ENCODE assay signal across 16 mouse cellular contexts in genomic region chr1:91577883-91578517, GRCm38 (mm10). TPM values are rescaled to one million over a fixed set of nuclear protein-coding genes. Genes with fewer than 3 reads are reported as not detected.
DNase-seq lines count a peak whose midpoint lies in the region; ATAC-seq lines count a peak whose summit lies in the region.
"Had no signal": no experiment of that assay in that cellular context is flagged by ENCODE, and none has a peak within 500 bp of the region (broad histone marks: within the 10 kb centered on the region; RNA-seq: fewer than 3 reads in every experiment).

No protein-coding gene starts in this region.

- H3K4me3 ChIP-seq in heart, embryonic 10.5 days = no peak overlapping the region
- no peak overlapping the region for H3K4me3 ChIP-seq in heart, embryonic 11.5 days (ENCODE audit: low read depth, low read length)
- H3K4me3 ChIP-seq in intestine, embryonic 16.5 days (ENCODE audit: low read length) = no peak overlapping the region
- H3K4me3 ChIP-seq: embryonic facial prominence, embryonic 13.5 days; layer of hippocampus, adult 2 months; liver, embryonic 12.5 days had no signal

- no peaks in the 10 kb centered on the region for H3K9me3 ChIP-seq in heart, embryonic 10.5 days
- H3K9me3 ChIP-seq in heart, embryonic 11.5 days (replicated peaks; ENCODE audit: control insufficient read depth, low read length) = no peaks in the 10 kb centered on the region
- no peaks in the 10 kb centered on the region for H3K9me3 ChIP-seq in intestine, embryonic 16.5 days (ENCODE audit: control insufficient read depth, low read length)
- H3K9me3 ChIP-seq: embryonic facial prominence, embryonic 13.5 days; liver, embryonic 12.5 days had no signal

- no peaks in the 10 kb centered on the region for H3K36me3 ChIP-seq in heart, embryonic 10.5 days
- H3K36me3 ChIP-seq in heart, embryonic 11.5 days (ENCODE audit: control insufficient read depth, insufficient read depth, low read length) = no peaks in the 10 kb centered on the region
- no peaks in the 10 kb centered on the region for H3K36me3 ChIP-seq in intestine, embryonic 16.5 days (ENCODE audit: control insufficient read depth, insufficient read depth, low read length)
- H3K36me3 ChIP-seq: embryonic facial prominence, embryonic 13.5 days; liver, embryonic 12.5 days had no signal

- no peak overlapping the region for H3K9ac ChIP-seq in heart, embryonic 11.5 days (ENCODE audit: low read depth, low read length)
- no peak overlapping the region for H3K9ac ChIP-seq in intestine, embryonic 16.5 days (ENCODE audit: low read depth, low read length)
- H3K9ac ChIP-seq: embryonic facial prominence, embryonic 13.5 days; hindbrain, embryonic 14.5 days; liver, embryonic 12.5 days had no signal

- 53% methylated on average over 7 of the region's 7 CpGs for WGBS in heart, embryonic 10.5 days
- 50% methylated on average over 7 of the region's 7 CpGs for WGBS in heart, embryonic 11.5 days (ENCODE audit: insufficient replicate concordance)
- 36% methylated on average over 7 of the region's 7 CpGs for WGBS in intestine, embryonic 16.5 days

- H3K4me1 ChIP-seq in heart, embryonic 10.5 days = peaks cover 32% of the 10 kb centered on the region
- peaks cover 8% of the 10 kb centered on the region; the same call in 1 of the 2 replicates for H3K4me1 ChIP-seq in heart, embryonic 11.5 days (ENCODE audit: control insufficient read depth, insufficient read depth, low read length)
- peaks cover 10% of the 10 kb centered on the region for H3K4me1 ChIP-seq in intestine, embryonic 16.5 days (ENCODE audit: control insufficient read depth, insufficient read depth, low read length)
- H3K4me1 ChIP-seq: embryonic facial prominence, embryonic 13.5 days had no signal

- no peak for ATAC-seq in heart, embryonic 11.5 days (replicated peaks; ENCODE audit: insufficient number of reproducible peaks, low FRiP score, low TSS enrichment)
- ATAC-seq in intestine, embryonic 16.5 days = peak; percentile 88
- ATAC-seq: liver, embryonic 12.5 days; midbrain, embryonic 16.5 days had no signal

- peak overlapping the region; percentile 42 for H3K27ac ChIP-seq in heart, embryonic 10.5 days
- no peak overlapping the region for H3K27ac ChIP-seq in heart, embryonic 11.5 days (ENCODE audit: low read depth, low read length)
- peak overlapping the region; percentile 52 for H3K27ac ChIP-seq in intestine, embryonic 16.5 days (ENCODE audit: low read length)
- H3K27ac ChIP-seq: embryonic facial prominence, embryonic 13.5 days; hindbrain, embryonic 14.5 days; layer of hippocampus, adult 2 months; liver, embryonic 12.5 days; macrophage had no signal

- no peak overlapping the region for H3K4me2 ChIP-seq in heart, embryonic 11.5 days
- no peak overlapping the region for H3K4me2 ChIP-seq in intestine, embryonic 16.5 days (ENCODE audit: low read depth, low read length)
- H3K4me2 ChIP-seq: embryonic facial prominence, embryonic 13.5 days; hindbrain, embryonic 14.5 days; liver, embryonic 12.5 days had no signal

- DNase-seq in heart, embryonic 10.5 days (ENCODE audit: low spot score) = no peak
- DNase-seq in kidney, postnatal 4 days = peak; percentile 19 to 33
- no peak for DNase-seq in kidney, adult 11 months
- peak; percentile 95 for DNase-seq in 3T3-L1 (ENCODE audit: low read depth, low spot score)
- no peak for DNase-seq in layer of hippocampus, postnatal 14 days (ENCODE audit: low spot score in 2 of 2)
- no peak for DNase-seq in frontal cortex, postnatal 36 days (ENCODE audit: low spot score in 2 of 2)
- DNase-seq: cerebellum, adult 11-12 months; retina, postnatal 1 day had no signal

- peaks cover 1% of the 10 kb centered on the region; the same call in 1 of the 2 replicates for H3K27me3 ChIP-seq in heart, embryonic 10.5 days (ENCODE audit: insufficient read depth, poor library complexity, severe bottlenecking)
- H3K27me3 ChIP-seq in heart, embryonic 11.5 days (ENCODE audit: control insufficient read depth, insufficient read depth, low read length) = no peaks in the 10 kb centered on the region
- no peaks in the 10 kb centered on the region for H3K27me3 ChIP-seq in intestine, embryonic 16.5 days (replicated peaks; ENCODE audit: control insufficient read depth, insufficient read depth, low read length)
- H3K27me3 ChIP-seq: embryonic facial prominence, embryonic 13.5 days; liver, embryonic 12.5 days had no signal

RNA-seq across cellular contexts. Expression of gene Asb1, which starts 37.7 kb away (rescaled TPM):
- polyA plus RNA-seq in heart, embryonic 10.5 days (2016; fragmentation: Nextera tagmentation; extraction: Ambion mirVana) = 9.0 and 11.1 TPM in 2 replicates
- polyA plus RNA-seq in heart, embryonic 11.5 days (2014; fragmentation: Nextera tagmentation; extraction: Ambion mirVana) = 8.9 and 9.1 TPM in 2 replicates
- polyA plus RNA-seq in intestine, embryonic 16.5 days (2015; fragmentation: Nextera tagmentation; extraction: Ambion mirVana) = 3.1 and 3.4 TPM in 2 replicates
- 10 to 100 TPM; 44.6 to 48.5 TPM for total RNA-seq in layer of hippocampus, postnatal 14 days (2021)

Comparison
In these comparisons a context has a peak if more than half of its experiments do, and no peak if none do; other contexts are left out.
1. DNase-seq: peak in kidney, postnatal 4 days (2 of 2) and 3T3-L1 (single experiment); none in heart, embryonic 10.5 days (single experiment), kidney, adult 11 months (single experiment), layer of hippocampus, postnatal 14 days (0 of 2) and frontal cortex, postnatal 36 days (0 of 2).